Mouse (Mus musculus) erythroblast, embryonic 14.5 days (primary cell): ENCODE data around the gene Prr5. TPM values are rescaled to one million over a fixed set of nuclear protein-coding genes. Genes with fewer than 3 reads are reported as not detected.

Experiments used
- H3K27me3 ChIP-seq: 2 replicates; pipeline ENCODE4 v1.6.1; 2012; ENCODE audit warnings: inconsistent platforms; ENCODE audit not compliant: control insufficient read depth
- H3K36me3 ChIP-seq: 2 replicates; pipeline ENCODE4 v1.6.1; 2012; ENCODE audit warnings: mild to moderate bottlenecking, inconsistent platforms; ENCODE audit not compliant: control insufficient read depth
- H3K4me1 ChIP-seq: 2 replicates; pipeline ENCODE4 v1.6.1; 2012; ENCODE audit warnings: inconsistent platforms; ENCODE audit not compliant: control insufficient read depth
- H3K4me3 ChIP-seq: replicated peaks from 2 replicates; pipeline ENCODE3; 2012; ENCODE audit warnings: moderate library complexity, mild to moderate bottlenecking, inconsistent platforms
- H3K9me3 ChIP-seq: 2 replicates; pipeline ENCODE4 v1.6.1; 2012; ENCODE audit warnings: low read length, inconsistent platforms, mixed read lengths; ENCODE audit not compliant: control insufficient read depth
- GATA1 ChIP-seq: IDR thresholded peaks from 2 replicates; pipeline ENCODE4 v1.6.1; 2012; ENCODE audit warnings: low read length, inconsistent platforms, mixed read lengths
- TAL1 ChIP-seq: IDR thresholded peaks from 3 replicates; pipeline ENCODE4 v1.6.1; 2012; ENCODE audit warnings: low read length, inconsistent platforms, mixed read lengths
- polyA plus RNA-seq: library from polyadenylated mRNA; stranded (reverse); fragments of >175 nt; gene quantifications from 2 replicates; pipeline ENCODE4 v1.2.3, GENCODE M21; 2012

Prr5 gene
- polyA plus RNA-seq, 1 experiment = 0.22 TPM

DNA sequence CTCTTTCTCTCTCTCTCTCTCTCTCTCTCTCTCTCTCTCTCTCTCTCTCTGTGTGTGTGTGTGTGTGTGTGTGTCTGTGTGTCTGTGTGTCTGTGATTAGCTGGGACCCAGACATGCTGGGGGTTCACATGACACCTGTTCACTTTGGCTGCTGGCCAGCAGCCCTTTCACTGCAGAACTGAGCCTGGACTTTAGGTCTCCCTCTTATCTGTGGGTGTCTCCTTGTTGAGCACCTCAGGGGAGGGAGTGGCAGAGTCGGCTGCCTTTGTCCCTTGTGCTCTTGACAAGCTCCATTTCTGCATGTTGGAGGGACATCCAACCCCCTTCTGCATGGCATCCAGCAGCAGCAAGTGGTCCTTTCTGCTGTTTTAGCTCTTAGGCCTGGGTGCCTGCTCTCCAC is 61.5 kb downstream of the Prr5 start:
- H3K27me3 ChIP-seq = no peaks in the 10 kb centered on the region
- H3K4me3 ChIP-seq = no peak overlapping the region
- no peaks in the 10 kb centered on the region for H3K9me3 ChIP-seq
- no peaks in the 10 kb centered on the region for H3K4me1 ChIP-seq
- TF ChIP-seq TAL1 (no peak), GATA1 (no peak)
- H3K36me3 ChIP-seq = no peaks in the 10 kb centered on the region

DNA sequence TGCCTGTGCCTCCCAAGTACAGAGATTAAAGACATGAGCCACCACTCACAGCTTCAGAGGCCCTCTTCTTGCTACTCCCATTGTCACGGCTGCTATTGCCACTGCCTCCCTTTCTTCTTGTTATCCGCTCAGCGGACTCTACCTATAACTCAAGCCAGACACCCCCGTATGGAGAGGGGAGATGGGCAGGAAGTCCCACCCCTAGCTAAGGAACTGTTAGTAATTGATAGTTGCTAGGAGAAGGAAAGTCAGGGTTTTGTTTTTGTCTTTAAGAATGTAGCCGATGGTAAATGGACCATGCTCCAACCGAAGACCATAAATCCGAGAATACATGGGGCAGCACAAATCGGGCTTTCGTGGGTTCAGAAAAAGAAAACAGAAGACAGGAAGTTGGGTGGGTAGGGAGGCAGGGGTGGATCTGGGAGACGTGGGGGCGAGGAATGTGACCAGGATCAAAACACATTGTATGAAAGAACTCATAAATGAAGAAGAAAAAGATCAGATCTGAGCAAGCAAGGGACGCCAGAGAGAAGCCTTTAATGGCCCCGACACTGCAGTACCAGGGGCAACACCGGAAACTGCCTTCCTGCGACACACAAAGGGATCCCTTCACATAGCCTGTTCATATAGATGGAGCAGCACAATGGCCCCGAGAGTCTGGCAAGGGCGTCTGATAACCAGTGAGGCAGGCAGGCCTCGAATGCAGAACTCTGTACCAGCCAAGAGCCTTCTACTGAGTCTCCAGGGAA is 62.4 kb downstream of the Prr5 start:
- TF ChIP-seq TAL1 = no peak
- no peak for TF ChIP-seq GATA1
- Histone ChIP-seq H3K9me3 (no peaks in the 10 kb centered on the region), H3K4me1 (no peaks in the 10 kb centered on the region), H3K4me3 (no peak overlapping the region), H3K27me3 (no peaks in the 10 kb centered on the region), H3K36me3 (no peaks in the 10 kb centered on the region)

- Histone ChIP-seq H3K4me3 (no peak overlapping the region), H3K27me3 (no peaks in the 10 kb centered on the region), H3K36me3 (no peaks in the 10 kb centered on the region), H3K4me1 (no peaks in the 10 kb centered on the region), H3K9me3 (no peaks in the 10 kb centered on the region)
- TF ChIP-seq TAL1 (no peak), GATA1 (no peak)
Observed at GRCm38 (mm10) chr15:84732425-84732749, 63.0 kb downstream of the Prr5 start.

DNA sequence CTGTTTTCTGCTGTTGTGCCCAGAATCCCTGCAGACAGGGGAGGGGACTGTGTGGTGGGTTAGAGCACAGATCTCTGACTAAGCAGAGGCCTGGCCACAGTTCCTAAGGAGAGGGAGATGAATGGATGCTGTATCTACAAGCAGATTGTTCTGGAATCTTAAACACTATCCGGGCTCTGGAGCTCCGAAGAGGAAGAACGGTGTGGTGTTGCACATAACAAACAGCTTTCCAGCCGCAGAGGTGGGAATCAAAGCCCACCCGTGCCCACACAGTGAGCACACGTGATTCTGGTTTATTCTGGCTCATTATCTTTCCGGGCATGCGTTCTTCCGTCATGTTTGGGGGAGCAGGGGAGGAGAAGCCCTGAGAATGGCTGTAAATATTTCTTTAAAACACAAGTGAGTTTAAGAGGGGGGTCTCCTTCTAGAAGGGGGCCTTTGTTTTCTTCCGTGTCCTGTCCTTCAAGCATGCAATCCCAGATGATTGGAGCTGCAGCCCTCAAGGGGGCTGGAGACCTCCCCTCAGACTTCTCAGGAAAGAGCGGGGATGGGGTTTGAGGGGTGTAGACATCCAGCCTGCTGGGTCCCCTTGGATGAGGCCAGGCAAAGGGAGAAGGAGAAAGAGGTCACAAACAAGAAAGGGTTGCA is 67.0 kb downstream of the Prr5 start:
- Histone ChIP-seq H3K9me3 (0 out of 2 replicates have a peak, but pooled peaks cover 2% of the 10 kb centered on the region), H3K27me3 (no peaks in the 10 kb centered on the region), H3K36me3 (no peaks in the 10 kb centered on the region), H3K4me3 (no peak overlapping the region), H3K4me1 (no peaks in the 10 kb centered on the region)
- TF ChIP-seq GATA1 (no peak), TAL1 (no peak)

DNA sequence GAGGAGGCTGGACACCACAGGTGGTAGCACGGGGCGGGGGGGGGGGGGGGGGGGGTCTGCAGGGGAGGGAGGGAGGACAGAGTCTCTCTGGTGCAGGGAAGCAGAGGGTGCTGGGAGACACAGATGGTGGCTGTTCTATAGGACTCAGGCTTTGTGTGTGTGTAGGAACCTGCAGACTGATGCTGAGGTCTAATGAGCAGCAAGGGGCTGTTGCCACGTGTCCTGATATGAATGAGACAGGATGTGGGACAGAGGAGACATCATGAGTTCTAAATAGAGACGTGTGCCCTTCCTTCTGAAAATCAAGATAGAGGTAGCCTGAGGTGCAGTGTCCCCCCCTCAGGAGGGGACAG is 67.5 kb downstream of the Prr5 start:
- no peaks in the 10 kb centered on the region for H3K27me3 ChIP-seq
- H3K4me1 ChIP-seq = no peaks in the 10 kb centered on the region
- no peak overlapping the region for H3K4me3 ChIP-seq
- 0 out of 2 replicates have a peak, but pooled peaks cover 2% of the 10 kb centered on the region for H3K9me3 ChIP-seq
- no peaks in the 10 kb centered on the region for H3K36me3 ChIP-seq
- no peak for TF ChIP-seq TAL1
- TF ChIP-seq GATA1 = no peak

DNA sequence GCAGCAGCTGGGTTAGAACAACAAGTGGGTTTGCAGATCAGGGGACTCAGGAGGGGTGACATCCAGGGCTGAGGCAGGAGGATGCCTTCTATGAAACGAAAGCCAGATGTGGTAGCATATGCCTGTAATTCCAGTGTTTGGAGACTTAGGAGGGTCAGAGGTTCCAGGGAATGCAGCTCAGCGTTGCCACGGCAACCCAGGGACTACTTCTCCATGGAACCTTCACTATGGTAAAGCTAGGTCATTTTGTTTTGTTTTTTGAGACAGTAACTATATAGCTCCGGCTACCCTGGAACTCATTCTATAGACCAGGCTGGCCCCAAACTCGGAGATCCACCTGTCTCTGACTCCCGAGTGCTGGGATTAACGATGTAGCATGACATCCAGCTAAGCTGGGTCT is 68.8 kb downstream of the Prr5 start:
- Histone ChIP-seq H3K4me3 (no peak overlapping the region), H3K27me3 (no peaks in the 10 kb centered on the region), H3K36me3 (no peaks in the 10 kb centered on the region), H3K4me1 (no peaks in the 10 kb centered on the region), H3K9me3 (0 out of 2 replicates have a peak, but pooled peaks cover 2% of the 10 kb centered on the region)
- TF ChIP-seq TAL1 (no peak), GATA1 (no peak)

DNA sequence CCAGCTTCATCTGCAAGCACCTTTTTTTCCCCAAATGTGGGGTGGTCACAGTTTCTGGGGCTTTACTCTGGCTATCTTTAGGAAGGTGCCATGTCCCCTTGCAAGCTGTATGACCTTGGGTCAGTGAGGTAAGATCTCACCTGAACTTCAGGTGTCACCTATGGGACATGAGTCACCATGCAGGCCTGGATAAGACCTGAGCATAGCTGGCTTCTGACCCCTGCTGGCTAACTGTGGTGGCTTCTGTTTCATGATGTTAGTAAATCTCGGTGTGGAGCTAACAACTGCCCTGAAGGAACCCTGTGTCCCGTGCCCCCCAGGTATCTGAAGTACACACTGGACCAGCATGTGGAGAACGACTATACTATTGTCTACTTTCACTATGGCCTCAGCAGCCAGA is 72.2 kb downstream of the Prr5 start:
- Histone ChIP-seq H3K4me3 (no peak overlapping the region), H3K9me3 (0 out of 2 replicates have a peak, but pooled peaks cover 2% of the 10 kb centered on the region), H3K36me3 (no peaks in the 10 kb centered on the region), H3K4me1 (no peaks in the 10 kb centered on the region), H3K27me3 (no peaks in the 10 kb centered on the region)
- TF ChIP-seq GATA1 (no peak), TAL1 (no peak)

- no peaks in the 10 kb centered on the region for H3K4me1 ChIP-seq
- no peaks in the 10 kb centered on the region for H3K36me3 ChIP-seq
- no peak for TF ChIP-seq GATA1
- TF ChIP-seq TAL1 = no peak
- no peaks in the 10 kb centered on the region for H3K27me3 ChIP-seq
- no peak overlapping the region for H3K4me3 ChIP-seq
- 0 out of 2 replicates have a peak, but pooled peaks cover 2% of the 10 kb centered on the region for H3K9me3 ChIP-seq
Observed at GRCm38 (mm10) chr15:84743347-84743746, 73.9 kb downstream of the Prr5 start.

DNA sequence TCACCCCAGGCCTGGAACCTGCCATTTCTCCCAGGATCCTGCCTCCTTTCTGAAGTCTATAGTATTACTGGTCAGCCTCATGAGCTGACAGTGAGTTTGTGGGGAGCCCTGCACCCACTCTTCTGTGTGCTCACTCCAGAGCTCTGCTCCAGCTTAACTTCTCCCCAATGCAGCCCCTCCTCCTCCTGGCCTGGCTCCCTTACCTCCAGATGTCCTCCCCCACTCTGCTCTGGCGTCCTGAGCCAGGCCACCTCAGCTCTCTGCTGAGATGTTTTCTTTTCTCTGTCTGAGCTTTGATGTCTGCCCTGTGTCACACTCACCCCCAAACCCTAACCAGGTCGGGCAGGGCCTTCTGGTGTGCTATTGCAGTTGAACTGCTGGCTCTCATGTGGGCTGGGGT is 74.9 kb downstream of the Prr5 start:
- Histone ChIP-seq H3K4me1 (no peaks in the 10 kb centered on the region), H3K36me3 (no peaks in the 10 kb centered on the region), H3K9me3 (0 out of 2 replicates have a peak, but pooled peaks cover 2% of the 10 kb centered on the region), H3K4me3 (no peak overlapping the region), H3K27me3 (no peaks in the 10 kb centered on the region)
- no peak for TF ChIP-seq TAL1
- TF ChIP-seq GATA1 = no peak

GRCm38 (mm10) chr15:84745831-84746230 is 76.4 kb downstream of the Prr5 start:
- Histone ChIP-seq H3K4me1 (no peaks in the 10 kb centered on the region), H3K9me3 (no peaks in the 10 kb centered on the region), H3K27me3 (no peaks in the 10 kb centered on the region), H3K4me3 (no peak overlapping the region), H3K36me3 (no peaks in the 10 kb centered on the region)
- TF ChIP-seq TAL1 = no peak
- no peak for TF ChIP-seq GATA1

Other genes starting within 250 kb of the Prr5 start
- gene Shisal1, start 222.5 kb upstream of the Prr5 start, polyA plus RNA-seq = not detected in 2 replicates
- gene Rtl6, start 111.8 kb upstream of the Prr5 start, polyA plus RNA-seq = not detected in 2 replicates
- gene Arhgap8, start 50.4 kb downstream of the Prr5 start, polyA plus RNA-seq = not detected in 2 replicates
- gene Phf21b, start 186.4 kb downstream of the Prr5 start, polyA plus RNA-seq = 0.01 and 0.04 TPM in 2 replicates